In genomic region chr17:3020406-3020805, GRCm38 (mm10) we compare ENCODE assay signal across 9 mouse cellular contexts.
A peak's percentile ranks its signal among the peaks of the same experiment; 100 is the strongest.
DNase-seq lines count a peak whose midpoint lies in the region; ATAC-seq and TF ChIP-seq lines count a peak whose summit lies in the region.
"Had no signal": no experiment of that assay in that cellular context is flagged by ENCODE, and none has a peak within 500 bp of the region (broad histone marks: within the 10 kb centered on the region; RNA-seq: fewer than 3 reads in every experiment).

No protein-coding gene starts in this region.

- H3K4me2 ChIP-seq in heart, embryonic 15.5 days = no peak overlapping the region
- no peak overlapping the region for H3K4me2 ChIP-seq in forebrain, postnatal 0 days (ENCODE audit: low read depth)

- H3K4me1 ChIP-seq in heart, embryonic 15.5 days (replicated peaks) = no peaks in the 10 kb centered on the region
- no peaks in the 10 kb centered on the region for H3K4me1 ChIP-seq in MEL (ENCODE audit: control insufficient read depth in 1 of 2, insufficient read depth in 2 of 2, low read length in 2 of 2)
- no peaks in the 10 kb centered on the region for H3K4me1 ChIP-seq in forebrain, postnatal 0 days (ENCODE audit: insufficient read depth)

- H3K79me2 ChIP-seq in MEL (ENCODE audit: control insufficient read depth, insufficient read depth, low read length, poor library complexity) = no peaks in the 10 kb centered on the region

- H3K9ac ChIP-seq in heart, embryonic 15.5 days = no peak overlapping the region
- H3K9ac ChIP-seq in MEL (ENCODE audit: control insufficient read depth, low read depth, low read length, poor library complexity, severe bottlenecking) = no peak overlapping the region
- no peak overlapping the region for H3K9ac ChIP-seq in forebrain, postnatal 0 days

- TF ChIP-seq POLR2A in MEL (IDR thresholded peaks at IDR 0.05; ENCODE audit: control insufficient read depth in 1 of 2, insufficient read depth in 1 of 2, low read depth in 1 of 2, low read length in 2 of 2, poor library complexity in 1 of 2) = no peak

- TF ChIP-seq RAD21 in MEL (IDR thresholded peaks at IDR 0.05; ENCODE audit: low read depth, low read length) = no peak

- 74% methylated on average over 1 of the region's 1 CpGs for WGBS in heart, embryonic 15.5 days
- 90% methylated on average over 1 of the region's 1 CpGs for WGBS in forebrain, postnatal 0 days

- intact Hi-C loops in left cerebral cortex, postnatal 10 days (cut with DNase I) = no loop called here

- H3K4me3 ChIP-seq in heart, embryonic 15.5 days = no peak overlapping the region
- H3K4me3 ChIP-seq in MEL (ENCODE audit: control insufficient read depth in 1 of 2, insufficient read depth in 1 of 2, low read depth in 2 of 2, low read length in 2 of 2) = no peak overlapping the region
- no peak overlapping the region for H3K4me3 ChIP-seq in forebrain, postnatal 0 days (ENCODE audit: low read depth, low read length)

- no peak overlapping the region for H3K27ac ChIP-seq in heart, embryonic 15.5 days
- no peak overlapping the region for H3K27ac ChIP-seq in MEL (ENCODE audit: control insufficient read depth, low read depth, low read length)
- no peak overlapping the region for H3K27ac ChIP-seq in forebrain, postnatal 0 days (ENCODE audit: low read depth, low read length)

- DNase-seq in heart, adult 9 months (ENCODE audit: low spot score in 2 of 2) = no peak
- DNase-seq in MEL (ENCODE audit: low read depth, low spot score) = peak; percentile 6
- DNase-seq in forebrain, postnatal 0 days = no peak
- no peak for DNase-seq in ovary, postnatal 10 days (ENCODE audit: low spot score)
- no peak for DNase-seq in left cerebral cortex, postnatal 10 days (ENCODE audit: extremely low spot score in 1 of 2, low spot score in 2 of 2)
- no peak for DNase-seq in urinary bladder, postnatal 36 days (ENCODE audit: low spot score in 2 of 2)
- DNase-seq: lung, postnatal 36 days had no signal

- H3K36me3 ChIP-seq in heart, embryonic 15.5 days = no peaks in the 10 kb centered on the region
- no peaks in the 10 kb centered on the region for H3K36me3 ChIP-seq in MEL (ENCODE audit: control insufficient read depth in 1 of 2, insufficient read depth in 2 of 2, low read length in 2 of 2)
- no peaks in the 10 kb centered on the region for H3K36me3 ChIP-seq in forebrain, postnatal 0 days (ENCODE audit: insufficient read depth)

- no peak for TF ChIP-seq EP300 in MEL (IDR thresholded peaks at IDR 0.05; ENCODE audit: low read depth in 1 of 2, low read length in 2 of 2)

- no peak for TF ChIP-seq CTCF in MEL (IDR thresholded peaks at IDR 0.05 in 2 of 3, conservative IDR thresholded peaks at IDR 0.05 in 1 of 3; ENCODE audit: control insufficient read depth in 1 of 3, insufficient read depth in 1 of 3, low read depth in 2 of 3, low read length in 3 of 3, poor library complexity in 1 of 3, severe bottlenecking in 1 of 3)
- TF ChIP-seq CTCF in forebrain, postnatal 0 days (IDR thresholded peaks at IDR 0.05; ENCODE audit: low read depth) = no peak

- peaks cover 8% of the 10 kb centered on the region; the same call in 1 of the 2 replicates for H3K9me3 ChIP-seq in heart, embryonic 15.5 days (replicated peaks)
- no peaks in the 10 kb centered on the region for H3K9me3 ChIP-seq in MEL (replicated peaks; ENCODE audit: insufficient read depth, low read length)
- peaks cover under 1% of the 10 kb centered on the region; the same call in 1 of the 2 replicates for H3K9me3 ChIP-seq in forebrain, postnatal 0 days (ENCODE audit: low read length)

- no peaks in the 10 kb centered on the region for H3K27me3 ChIP-seq in heart, embryonic 15.5 days
- no peaks in the 10 kb centered on the region for H3K27me3 ChIP-seq in MEL (ENCODE audit: control insufficient read depth in 1 of 2, insufficient read depth in 2 of 2, low read length in 2 of 2)
- no peaks in the 10 kb centered on the region for H3K27me3 ChIP-seq in forebrain, postnatal 0 days (ENCODE audit: insufficient read depth, low read length)

- peak; percentile 61 for ATAC-seq in heart, embryonic 15.5 days (replicated peaks; ENCODE audit: insufficient number of reproducible peaks, insufficient read depth, low FRiP score, low read depth)
- ATAC-seq in forebrain, postnatal 0 days = peak; percentile 58; the same call in 1 of the 2 replicates
- peak; percentile 31; the same call in 1 of the 2 replicates for ATAC-seq in megakaryocyte, adult 5-6 weeks (ENCODE audit: poor library complexity, severe bottlenecking)

TF ChIP-seq in MEL, 35 proteins besides CTCF, POLR2A, EP300 and RAD21:
- no peak for TF ChIP-seq CHD2 (IDR thresholded peaks at IDR 0.05; ENCODE audit: low read length)
